Mouse (Mus musculus) Muller cell, postnatal 12 days (primary cell): ENCODE data around the gene Dhrs7b.

ENCODE experiments used
- DNase-seq: peaks from one replicate; pipeline ENCODE4 v3.0.0-alpha.2; 2015; ENCODE audit errors: inconsistent ontology term

Gene Dhrs7b

DNA sequence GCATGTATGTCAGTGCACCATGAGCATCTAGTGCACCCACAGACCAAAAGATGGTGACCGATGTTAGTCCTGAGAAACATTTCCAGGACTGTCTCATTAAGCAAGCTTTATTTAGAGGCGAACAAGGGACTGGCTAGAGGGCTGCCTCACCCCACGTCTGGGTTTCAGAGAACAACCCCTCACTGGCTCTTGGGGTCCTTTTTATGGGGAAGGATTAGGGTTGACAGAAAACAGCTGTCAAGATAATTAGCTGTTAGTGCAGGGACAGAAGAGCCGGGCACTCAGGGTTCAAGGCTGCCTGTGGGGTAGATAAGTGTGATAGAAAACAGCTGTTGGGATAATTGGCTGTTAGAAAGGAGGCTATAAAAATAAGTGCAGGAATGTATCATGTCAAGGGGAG is 65.5 kb downstream of the Dhrs7b start:
- DNase-seq, result no peak

DNA sequence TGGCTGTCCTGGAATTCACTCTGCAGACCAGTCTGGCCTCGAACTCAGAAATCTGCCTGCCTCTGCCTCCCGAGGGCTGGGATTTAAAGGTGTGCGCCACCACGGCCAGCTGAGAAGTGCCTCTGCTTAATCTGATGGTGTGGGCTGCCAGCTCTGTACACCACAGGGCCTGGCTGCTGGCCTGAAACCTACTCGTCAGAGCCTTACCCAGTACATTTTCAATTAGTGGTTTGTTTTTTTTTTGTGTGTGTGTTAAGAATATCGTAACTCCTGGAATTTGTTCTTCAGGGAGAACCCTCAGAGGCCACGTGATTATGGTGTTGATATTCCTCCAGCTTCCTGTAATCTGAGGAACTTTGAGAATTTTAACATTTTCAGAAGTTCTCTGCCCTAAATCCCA is 71.6 kb downstream of the Dhrs7b start:
- DNase-seq, result no peak

DNA sequence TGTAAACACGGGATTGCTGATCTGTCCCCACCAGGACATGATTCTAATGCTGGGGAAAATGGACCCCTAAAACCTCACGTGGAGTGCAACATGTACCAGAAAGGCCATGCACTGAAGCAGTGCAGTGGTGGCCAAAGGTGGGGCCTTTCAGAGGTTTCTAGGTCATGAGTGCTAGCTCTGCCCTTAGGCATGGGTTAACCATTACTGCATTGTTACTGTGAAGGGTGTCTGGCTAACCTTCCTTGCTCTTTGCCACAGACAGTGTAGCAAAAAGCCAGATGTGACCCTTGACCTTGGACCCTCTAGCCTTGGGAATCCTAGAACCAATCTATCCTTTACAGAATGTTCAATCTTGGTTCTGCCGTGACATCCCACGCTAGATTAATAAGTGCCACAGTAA is 72.1 kb downstream of the Dhrs7b start:
- no peak for DNase-seq

DNA sequence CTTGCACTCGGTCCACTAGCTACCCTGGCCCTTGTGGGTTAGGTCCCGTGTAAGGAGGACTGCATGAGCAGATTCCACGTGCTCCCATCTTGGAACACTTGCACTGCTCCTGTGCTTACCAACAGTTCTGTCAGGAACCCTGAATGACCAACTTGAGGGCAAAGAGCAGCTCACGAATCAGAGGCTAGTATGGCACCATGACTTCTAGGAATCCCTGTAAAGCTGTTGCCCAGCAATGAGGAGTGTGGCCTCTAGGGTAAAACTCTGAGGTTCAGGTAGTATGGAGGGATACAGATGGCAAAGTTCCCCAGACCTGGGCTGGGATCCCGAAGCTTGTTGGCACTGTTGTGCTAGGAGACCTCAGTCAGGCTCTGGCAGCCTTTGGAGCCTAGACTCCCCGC is 73.2 kb downstream of the Dhrs7b start:
- DNase-seq, result no peak

DNA sequence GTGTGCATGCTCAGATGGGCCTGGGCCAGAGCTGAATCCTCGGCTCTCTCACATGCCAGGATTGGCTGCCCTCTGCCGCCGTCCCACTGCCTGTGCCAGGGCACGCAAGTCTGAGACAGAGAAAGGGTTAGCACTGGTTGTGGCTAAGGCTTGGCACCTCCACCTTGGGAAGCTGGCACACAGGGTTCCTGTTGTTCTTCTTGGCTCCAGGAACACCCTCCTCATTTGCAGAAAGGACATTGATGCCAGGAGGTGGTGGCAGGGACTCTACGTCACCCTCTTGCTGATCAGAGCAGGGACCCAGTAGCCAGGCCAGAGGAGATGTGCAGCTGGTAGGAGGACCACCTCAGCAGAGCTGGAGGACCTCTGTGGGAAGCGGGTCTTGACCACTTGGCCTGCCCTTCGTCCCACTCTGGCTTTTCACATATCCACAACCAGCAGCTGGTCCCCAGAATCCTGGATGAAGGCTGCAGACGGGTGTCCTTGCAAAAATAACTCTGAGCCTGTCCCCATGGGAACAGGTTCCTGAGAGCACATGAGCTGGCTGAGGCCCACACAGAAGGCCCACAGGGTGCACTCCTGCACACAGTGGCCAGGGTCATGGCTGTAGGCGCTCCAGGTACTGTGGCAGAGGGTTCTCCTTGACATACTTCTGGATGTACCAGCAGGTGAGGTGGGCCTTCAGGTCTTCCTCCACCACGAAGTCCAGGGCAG is 75.1 kb downstream of the Dhrs7b start:
- no peak for DNase-seq

DNA sequence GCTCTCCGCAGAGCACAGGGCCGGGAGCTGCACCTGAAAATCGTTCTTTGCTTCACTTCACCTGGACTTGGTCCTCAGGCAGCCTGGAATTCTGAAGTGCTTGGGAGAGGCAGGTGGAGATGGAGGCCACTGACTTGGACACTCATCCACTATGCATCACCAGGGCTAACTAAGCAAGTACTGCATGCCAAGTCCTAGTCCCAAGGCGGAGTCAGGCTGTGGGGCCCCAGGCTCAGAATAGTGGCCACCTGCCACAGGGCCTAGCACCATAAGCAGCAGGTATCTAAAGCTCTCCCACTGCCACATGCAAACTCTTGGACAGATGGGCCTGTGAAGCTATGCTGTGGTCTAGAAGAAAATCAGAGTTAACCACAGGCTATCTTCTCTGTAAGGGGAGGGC is 76.0 kb downstream of the Dhrs7b start:
- DNase-seq, result no peak

DNA sequence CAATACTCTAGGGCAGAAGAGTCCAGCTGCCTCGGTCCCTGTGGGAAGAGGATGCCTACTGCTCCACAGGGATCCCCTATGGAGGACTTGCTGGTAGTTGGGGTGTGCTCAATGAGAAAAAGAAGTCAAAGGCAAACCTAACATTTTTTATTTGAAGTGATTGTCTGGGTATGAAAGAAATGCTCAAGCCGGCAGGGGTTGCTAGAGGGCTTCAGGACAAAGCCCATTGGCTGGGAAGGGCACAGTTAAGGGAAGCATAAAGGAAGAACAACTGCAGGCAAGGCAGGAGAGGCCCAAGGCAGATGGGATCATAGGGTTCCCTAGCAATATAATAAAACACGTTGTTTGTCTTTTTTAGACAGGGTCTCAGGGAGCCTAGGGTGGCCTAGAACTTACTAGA is 77.6 kb downstream of the Dhrs7b start:
- DNase-seq, result no peak

DNA sequence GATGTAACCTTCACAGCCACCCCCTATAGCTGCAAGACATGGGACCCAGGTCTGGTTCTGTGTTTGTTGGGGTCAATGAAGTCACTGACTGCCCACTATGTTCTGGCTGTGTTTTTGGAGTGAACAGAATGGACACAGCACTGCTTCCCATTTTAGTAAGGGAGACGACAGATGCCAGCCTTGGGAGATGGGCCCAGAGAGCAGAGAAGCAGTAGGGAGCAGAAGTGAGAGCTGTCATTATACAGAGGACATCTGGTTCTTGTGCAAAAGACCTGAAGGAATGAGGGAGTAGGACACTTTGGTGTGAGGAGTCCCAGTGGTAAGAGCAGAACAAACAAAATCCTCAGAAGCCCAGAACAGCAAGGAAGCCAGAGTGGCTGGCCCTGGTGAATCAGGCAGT is 79.2 kb downstream of the Dhrs7b start:
- no peak for DNase-seq
